Mouse (Mus musculus): ENCODE results near the gene Fgf22.
A peak's percentile ranks its signal among the peaks of the same experiment; 100 is the strongest.
"Not testable (repeated sequence)": the region's sequence is repeated elsewhere in the genome, so short reads cannot be mapped to it uniquely, and the experiment has no call there.

Gene Fgf22

DNA sequence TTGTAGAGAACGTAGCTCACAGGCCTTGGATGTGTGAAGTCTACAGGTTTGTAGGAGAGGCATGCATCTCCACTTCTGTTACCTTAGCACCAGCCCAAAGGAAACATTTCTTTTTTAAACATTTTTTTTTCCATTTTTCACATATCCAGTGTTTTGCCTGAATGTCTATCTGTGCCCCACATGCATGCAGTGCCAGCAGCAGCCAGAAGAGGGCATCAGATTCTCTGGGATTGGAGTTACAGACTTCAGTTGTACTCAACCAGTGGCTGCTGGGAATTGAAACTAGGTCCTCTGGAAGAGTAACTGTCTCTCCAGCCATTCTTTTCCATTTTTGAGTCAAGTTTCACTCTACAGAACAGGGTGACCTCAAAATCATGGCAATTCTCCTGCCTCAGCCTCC, 22.4 kb upstream of the Fgf22 start:
- DNase-seq (ENCODE audit: low read depth, low spot score): no peak

DNA sequence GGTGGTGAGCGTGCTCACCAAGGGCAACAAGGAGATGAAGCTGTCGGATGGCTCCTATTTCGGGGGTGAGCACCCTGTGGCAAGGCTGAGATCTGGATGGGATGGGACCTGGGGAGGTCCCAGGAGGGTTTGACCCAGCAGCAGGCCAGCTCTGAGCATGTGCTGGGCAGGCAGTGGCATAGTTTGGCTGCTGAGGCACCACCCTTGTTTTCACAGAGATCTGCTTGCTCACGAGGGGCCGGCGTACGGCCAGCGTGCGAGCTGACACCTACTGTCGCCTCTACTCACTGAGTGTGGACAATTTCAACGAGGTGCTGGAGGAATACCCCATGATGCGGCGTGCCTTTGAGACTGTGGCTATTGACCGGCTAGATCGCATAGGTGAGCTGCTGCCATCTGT, 21.0 kb upstream of the Fgf22 start:
- no peak for DNase-seq (ENCODE audit: low read depth, low spot score)

DNA sequence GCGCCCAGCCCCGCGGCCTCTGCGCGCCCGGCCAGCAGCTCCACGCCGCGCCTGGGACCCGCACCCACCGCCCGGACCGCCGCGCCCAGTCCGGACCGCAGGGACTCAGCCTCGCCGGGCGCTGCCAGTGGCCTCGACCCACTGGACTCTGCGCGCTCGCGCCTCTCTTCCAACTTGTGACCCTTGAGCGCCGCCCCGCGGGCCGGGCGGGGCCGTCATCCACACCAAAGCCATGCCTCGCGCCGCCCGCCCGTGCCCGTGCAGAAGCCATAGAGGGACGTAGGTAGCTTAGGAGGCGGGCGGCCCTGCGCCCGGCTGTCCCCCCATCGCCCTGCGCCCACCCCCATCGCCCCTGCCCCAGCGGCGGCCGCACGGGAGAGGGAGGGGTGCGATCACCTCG, 19.5 kb upstream of the Fgf22 start:
- no peak for DNase-seq (ENCODE audit: low read depth, low spot score)

DNA sequence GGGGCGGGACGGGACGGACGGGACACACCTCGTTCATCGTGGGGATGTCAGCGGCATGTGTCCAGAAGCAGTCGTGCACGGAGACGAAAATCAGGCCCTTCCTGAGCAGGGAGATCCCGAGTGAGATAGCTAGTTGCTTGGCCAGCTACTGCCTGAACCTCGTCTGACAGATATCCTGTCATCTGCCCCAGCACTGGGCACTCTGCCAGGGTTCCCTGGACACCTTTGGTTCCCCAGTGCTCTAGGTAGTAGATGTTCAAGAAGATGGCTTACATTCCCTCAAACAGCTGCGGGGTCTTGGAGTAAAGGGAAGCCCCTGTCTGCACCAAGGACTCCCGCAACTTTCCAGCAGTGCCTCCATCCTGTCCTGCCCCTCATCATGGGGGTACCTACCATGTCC, 18.2 kb upstream of the Fgf22 start:
- no peak for DNase-seq (ENCODE audit: low read depth, low spot score)

DNA sequence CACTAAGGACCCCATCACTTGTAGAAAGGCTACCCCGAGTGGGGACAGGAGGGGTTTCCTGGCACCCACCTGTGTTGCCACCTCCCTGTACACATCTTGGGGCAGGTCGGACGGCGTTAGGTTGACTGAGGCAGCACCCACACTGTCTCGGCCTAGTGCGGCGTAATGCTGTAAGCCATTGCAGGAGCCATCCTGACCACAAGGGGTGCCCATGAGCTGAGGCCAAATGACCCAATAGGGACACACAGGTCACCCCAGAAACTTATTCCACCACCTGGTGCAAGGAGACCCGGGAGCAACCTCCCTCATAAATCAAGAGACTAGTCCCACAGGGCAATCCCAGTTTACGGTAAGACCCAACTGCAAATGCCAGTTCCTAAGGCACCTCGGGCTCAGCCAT, 16.6 kb upstream of the Fgf22 start:
- DNase-seq (ENCODE audit: low read depth, low spot score): no peak

DNA sequence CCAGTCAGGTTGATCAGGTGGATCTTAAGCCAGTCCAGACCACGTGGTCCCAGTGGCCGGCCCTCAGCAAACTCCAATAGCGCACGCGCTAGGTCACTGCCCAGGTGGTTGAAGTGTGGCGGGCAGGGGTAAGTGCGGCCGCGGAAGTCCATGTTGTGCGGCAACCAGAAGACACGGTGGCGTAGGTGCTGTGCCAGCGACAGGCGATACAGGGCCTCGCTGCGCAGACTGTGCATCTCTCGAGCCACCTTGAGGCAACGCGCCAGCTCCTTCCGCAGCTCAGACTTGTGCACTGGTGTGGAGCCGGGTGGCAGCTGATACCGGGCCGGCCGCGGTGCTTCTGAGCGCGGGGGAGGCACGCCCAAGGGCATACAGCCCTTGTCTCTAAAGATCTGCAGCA, 15.6 kb upstream of the Fgf22 start:
- DNase-seq (ENCODE audit: low read depth, low spot score): no peak

DNA sequence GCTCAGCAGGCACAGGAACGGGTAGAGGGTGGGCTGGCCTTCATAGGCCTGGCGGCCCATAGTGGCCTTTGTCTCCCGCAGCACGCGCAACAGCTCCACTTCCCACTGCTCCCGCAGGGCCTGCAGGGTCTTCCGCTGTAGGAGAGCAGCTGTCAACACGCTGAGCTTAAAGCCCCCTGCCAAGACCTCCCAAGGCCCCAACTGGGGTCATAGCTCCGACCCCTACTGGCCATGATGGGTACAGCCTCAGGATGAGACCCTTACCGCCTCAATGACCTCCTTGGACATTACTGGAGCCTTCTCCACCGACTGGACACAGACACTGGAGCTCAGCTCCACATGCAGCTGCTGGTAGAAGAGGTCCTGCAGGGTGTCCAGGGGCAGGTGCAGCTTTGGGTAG, 14.0 kb upstream of the Fgf22 start:
- DNase-seq (ENCODE audit: low read depth, low spot score): no peak

DNA sequence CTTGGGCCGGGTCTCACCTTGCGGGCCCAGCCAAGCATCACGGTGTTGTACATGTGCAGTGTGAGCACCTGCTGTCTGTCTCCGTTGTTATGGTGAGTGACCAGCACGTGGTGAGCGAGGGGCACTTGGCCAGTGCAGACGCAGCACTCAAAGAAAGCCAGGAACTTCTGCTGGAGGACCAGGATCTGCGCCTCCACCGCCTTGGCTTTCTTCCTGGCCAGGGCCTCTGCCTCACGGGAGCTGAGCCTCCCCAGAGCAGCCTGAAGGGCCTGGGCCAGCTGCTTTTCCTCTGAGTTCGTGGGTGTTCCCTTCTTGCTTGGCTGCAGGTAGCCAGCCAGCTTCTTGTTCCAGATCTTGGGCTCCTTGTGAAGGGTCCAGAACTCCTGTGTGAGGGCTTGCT, 11.7 kb upstream of the Fgf22 start:
- no peak for DNase-seq (ENCODE audit: low read depth, low spot score)

DNA sequence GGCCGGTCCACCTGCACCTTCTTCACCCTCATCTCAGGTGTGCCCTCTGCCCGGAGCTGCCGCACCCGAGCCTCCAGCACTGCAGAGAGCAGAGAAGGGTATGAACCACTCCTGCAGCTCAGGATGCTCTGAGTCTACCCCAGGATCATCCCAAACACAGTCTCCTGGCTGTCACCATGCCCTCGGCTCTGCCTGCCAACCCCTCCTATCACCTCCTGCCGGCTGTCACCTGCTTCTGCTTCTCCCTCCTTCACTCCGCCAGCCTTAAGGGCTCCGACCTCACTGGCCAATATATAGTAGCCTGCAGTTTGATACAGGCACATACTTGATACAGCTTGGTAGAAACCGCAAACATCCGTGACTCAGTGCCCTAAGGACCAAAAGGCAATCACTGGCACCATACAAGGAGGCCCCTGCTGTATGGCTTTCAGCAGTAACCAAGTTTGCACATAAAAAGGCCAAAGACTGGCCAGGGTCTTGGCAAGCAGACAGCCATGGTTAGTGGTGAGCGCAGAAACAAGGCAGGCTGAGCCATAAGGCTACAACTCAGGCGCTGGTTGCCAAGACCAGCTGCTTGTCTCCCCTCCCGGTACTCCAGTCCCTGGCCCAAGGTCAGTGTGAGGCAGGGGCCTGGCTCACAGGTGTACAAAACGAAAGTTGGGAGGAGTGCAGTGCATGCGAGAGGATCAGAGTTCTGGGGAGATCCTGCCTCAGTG, 11.1 kb upstream of the Fgf22 start:
- DNase-seq (ENCODE audit: low read depth, low spot score): no peak

DNA sequence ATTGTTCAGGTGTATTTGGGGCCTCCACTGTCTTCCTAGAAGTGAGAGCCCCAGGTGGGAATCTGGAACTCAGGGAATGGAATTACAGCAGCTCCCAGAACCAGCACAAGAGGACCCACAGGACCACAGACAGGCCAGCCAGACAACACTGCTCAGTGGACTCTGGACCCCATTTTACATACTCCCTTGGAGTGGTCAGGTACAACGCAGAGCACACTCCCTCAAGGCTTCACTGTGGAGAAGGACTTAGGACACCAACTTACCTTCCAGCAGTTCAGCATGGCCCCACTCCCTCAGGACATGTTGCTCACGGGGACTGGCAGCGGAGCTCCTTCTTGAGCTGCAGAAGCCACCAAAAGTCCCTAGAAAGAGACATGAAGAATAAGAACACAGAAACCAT, 9.5 kb upstream of the Fgf22 start:
- DNase-seq (ENCODE audit: low read depth, low spot score): no peak

DNA sequence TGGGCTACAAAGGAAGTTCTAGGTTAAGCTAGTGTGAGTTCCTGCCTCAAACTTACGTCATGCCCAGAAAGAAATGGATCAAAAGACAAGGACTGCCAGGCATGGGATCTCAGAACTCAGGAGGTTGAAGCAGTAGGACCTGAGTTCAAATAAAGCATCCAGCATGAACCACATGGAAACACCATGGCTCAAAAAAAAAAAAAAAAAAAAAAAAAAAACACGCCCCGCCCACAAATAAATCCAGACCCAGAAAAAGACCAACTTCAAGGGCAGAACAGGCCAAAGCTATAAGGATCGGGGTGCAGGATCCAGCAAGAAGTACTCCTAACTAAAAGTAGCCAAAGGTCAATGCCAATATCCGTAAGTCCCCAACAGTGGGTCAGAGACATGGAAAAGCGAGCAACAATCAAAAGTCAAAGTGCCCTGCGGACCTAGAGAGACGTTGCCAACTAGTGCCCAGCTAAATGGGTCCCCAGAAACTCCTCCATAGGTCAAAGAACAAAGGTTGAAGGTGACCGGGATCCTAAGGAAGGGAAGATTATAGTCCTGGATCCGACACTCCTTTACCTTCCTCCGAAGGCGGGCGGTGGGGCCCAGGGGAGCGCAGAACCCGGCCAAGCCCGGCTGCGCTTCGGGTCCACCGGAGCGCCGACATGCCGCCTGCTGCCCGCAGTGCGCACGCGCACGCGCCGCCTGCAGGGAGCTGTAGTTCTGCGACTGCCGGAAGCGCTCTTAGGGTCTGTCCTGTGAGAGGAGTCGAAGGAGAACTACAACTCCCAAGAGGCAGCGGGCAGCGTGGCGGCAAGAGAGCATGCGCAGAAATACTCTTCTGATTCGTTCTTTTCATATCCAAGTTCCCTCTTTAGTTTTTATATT, 8.7 kb upstream of the Fgf22 start, which contains the start of gene Polrmt:
Gene Polrmt, minus strand, starts transcription at position 684 of the 876 bp plus-strand sequence.
- peak; percentile 97 for DNase-seq (ENCODE audit: low read depth, low spot score)

DNA sequence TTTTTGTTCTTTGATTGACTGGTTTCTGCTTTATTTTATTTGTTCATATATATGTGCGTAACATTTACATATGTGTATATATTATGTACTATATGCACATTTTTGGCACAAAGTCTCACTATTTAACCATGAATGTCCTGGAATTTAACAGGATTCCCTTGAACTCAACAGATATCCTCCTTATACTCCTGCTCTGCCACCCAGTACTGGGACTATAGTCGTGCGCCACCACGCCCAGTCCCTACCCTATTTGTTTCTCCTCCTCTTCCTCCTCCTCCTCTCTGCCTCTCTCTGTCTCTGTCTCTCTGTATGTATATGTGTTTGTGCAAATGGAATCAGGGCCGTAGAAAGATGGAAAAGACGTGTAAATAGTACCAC, 8.1 kb upstream of the Fgf22 start:
- no peak for DNase-seq (ENCODE audit: low read depth, low spot score)

DNA sequence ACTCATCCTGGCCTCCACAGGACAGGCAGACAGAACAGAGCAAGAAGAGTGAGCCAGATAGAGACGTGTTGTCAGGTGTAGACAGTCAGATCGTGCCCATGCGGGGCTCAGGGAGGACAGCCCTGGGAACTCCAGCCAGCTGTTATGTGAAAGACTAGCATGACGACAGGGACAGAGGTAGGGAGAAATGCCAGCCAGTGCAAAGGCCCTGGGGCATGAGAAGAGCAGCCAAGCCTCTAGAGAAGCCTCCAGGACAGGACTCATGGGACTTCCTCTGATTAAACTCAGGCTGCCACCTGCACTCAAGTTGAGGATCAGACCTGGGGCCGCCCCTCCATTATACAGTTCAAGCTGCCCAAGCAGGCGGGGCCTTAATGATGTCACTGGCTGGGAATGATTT, 6.4 kb upstream of the Fgf22 start:
- no peak for DNase-seq (ENCODE audit: low read depth, low spot score)

DNA sequence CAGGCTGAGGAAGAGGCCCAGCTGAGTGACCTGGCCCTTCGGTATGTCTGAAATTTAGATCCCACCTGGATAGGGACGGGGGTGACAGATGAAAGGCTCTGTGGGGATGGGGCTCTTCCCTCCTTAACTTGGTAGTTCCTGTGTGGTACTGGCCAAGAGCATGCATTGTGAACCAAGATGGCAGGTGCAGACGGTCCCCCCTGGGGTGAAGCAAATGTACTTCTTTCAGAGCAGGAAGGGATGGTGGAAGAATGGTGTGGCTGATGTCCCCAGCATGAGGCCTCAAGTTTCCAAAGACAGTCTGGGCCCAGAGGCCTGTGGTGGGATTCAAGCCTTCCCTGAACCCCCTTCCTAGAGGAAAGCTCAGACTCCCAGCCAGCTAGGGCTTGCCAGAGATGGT, 978 bp downstream of the Fgf22 start:
- DNase-seq (ENCODE audit: low read depth, low spot score): no peak

DNA sequence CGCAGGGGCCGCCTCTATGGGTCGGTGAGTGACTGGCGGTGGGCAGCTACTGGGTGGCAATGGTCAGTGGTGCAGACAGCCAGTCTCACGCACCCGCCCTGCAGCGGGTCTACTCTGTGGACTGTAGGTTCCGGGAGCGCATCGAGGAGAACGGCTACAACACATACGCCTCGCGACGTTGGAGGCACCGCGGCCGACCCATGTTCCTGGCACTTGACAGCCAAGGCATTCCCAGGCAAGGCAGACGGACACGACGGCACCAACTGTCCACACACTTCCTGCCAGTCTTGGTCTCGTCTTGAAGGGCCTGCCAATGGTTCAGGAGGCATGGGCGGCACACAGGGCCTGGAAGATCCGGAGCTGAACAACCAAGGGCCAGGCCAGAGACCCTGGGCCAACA, 1.8 kb downstream of the Fgf22 start:
- DNase-seq (ENCODE audit: low read depth, low spot score): no peak

DNA sequence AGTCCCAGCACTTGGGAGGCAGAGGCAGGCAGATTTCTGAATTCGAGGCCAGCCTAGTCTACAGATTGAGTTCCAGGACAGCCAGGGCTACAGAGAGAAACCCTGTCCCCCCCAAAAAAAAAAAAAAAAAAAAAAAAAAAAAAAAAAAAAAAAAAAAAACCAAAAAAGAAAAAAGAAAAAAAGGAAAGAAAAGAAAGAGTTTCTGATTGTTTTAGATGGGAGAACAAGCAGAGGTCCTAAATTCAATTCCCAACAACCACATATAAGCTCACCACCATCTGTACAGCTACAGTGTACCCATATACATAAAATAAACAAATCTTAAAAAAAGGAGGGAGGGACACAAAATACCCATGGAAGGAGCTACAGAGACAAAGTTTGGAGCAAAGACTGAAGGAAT, 4.8 kb downstream of the Fgf22 start:
- DNase-seq (ENCODE audit: low read depth, low spot score): not testable (repeated sequence)

DNA sequence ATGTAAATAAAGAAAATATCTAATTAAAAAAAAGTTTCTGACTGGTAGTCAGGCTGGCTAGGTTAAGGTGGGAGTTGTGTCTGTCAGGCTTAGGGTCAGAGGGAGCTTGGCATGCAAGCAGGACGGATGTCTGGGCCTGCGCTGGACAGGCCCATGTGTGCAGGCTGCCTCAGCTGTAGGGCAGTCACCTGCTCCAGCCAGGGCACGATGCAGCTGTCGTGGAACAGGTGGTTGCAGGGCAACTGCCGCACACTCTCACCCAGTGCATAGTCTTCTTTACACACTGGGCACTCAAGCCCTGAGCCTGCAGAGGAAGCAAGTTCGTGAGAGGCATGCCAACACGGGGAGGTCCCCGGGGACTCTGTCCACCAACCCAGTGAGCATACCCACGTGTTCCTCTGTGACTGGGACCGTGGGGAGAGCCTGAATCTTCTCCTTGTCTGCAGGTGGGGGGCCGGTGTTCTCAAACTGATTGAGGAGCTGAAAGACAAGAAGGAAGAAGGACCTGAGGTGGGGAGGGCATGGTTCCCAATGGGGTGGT, 5.8 kb downstream of the Fgf22 start:
- DNase-seq (ENCODE audit: low read depth, low spot score): no peak

DNA sequence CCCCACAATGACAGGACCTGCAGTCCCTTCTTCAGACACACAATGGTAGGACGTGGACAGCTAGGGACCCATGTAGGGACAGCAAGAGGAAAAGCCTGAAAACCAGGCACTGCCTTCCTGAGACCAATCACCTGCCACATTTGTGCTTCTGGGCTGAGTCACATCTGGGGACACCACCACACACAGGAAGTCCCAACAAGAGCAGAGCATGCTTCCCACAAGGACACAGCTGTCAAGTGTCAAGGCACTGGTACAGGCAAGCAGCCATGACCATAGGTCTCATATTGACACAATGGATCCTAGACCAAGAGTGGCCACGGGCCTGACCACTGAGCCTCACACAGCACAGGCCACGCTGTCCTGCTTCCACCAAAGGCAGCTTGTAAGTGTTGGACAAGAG, 8.0 kb downstream of the Fgf22 start:
- DNase-seq (ENCODE audit: low read depth, low spot score): no peak

DNA sequence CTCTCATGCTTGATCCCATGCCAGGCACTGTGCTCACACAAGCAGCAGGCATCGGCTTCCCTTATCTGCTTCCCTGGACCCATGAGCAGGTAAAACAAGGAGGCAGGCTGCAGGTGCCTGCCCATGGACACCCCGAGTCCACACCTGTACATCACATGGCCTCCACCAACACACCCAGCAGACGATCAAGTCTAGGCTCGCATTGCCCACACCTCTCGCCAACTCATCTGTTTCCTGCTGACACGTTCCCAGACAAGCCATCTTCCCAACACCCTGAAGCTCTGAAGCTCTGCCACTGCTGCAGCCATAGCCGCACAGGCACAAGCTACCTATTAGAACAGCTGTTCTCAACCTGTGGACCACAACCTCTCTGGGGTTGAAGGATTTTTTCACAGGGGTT, 9.4 kb downstream of the Fgf22 start:
- no peak for DNase-seq (ENCODE audit: low read depth, low spot score)

DNA sequence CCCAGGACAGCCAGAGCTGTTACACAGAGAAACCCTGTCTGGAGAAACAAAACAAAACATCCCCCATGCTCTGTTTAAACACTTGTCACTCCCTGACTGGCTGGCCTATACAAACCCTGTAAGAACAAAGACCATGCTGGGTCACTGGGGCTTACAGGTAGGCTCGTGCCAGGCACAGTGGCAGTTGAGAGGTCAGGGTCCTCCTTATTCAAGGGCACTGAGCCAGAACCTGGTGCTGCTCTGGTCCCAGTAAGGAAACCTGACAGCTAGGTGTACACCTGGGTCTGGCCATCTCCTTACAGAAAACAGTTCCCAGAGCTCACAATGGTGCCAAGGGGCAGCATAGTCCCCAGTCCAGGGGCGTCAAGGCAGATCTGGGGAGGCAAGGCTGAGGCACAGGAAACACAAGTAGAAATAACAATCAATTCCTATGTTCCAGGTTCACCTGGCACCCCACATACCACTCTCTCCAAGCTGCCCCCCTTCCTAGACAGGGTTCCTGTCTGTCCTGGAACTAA, 10.4 kb downstream of the Fgf22 start:
- no peak for DNase-seq (ENCODE audit: low read depth, low spot score)

DNA sequence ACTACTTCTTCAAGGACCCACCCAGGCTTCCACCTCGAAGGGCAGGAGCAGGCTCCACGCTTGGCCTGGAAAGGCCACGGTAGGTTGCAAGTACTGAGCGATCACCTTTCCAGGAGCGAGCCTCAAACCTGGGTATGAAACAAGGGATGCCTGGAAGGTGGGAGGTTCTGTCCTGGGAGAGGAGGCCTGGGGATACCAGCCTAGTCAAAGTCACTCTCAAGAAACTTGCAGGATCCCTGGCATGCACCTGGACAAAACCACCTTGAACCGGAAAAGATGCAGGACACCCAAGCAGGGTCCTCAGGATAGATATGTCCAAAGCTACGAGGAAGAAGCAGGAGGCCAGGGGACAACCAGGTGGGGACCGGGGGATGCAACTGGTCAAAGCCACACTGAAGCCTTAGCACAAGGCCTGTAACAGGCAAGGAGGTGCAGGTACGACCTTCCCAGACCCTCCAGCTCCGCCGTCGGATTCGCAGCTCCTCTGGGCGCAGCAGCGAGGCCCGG, 11.2 kb downstream of the Fgf22 start:
- DNase-seq (ENCODE audit: low read depth, low spot score): no peak

DNA sequence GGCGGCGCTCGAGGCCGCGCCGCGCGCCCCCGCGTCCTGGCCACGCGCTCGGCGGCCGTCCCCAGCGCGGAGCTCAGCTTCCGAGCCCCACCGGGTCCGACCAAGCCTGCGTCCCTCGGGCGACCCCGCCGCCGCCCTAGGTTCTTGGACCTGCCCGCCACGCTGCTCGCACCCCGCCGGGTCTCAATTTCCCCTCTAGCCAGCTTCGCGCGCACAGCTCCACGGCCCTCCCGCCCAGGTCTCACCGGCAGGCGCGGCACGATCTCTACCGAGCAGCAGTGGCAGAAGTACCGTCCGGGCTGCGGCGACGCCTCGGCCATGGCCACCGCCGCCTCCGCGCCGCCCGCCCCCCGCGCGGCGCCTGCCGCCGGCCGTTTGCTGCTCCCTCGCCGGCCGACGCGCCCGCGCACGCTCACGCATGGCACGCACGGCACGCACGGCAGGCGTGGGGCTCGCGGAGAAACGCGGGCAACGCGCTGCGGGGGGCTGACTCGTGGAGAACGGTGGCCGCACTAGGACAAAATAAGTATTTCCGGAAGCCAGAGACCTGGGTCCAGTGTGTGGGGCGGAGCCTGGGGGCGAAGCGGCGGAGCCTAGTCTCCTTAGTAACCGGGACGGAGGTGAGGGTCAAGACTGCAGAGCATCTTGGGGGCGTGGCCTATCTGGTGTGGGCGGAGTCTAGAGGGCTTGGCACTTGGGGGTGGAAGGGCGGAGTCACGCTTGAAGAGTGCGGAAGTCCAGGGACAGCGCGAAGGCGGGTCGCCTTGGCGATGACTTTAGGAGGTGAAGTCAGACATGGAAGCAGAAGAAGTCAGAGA, 11.8 kb downstream of the Fgf22 start, which contains the start of gene Rnf126:
Gene Rnf126, minus strand, starts transcription at position 445 of the 818 bp plus-strand sequence.
- DNase-seq (ENCODE audit: low read depth, low spot score): peak; percentile 99
